Mouse (Mus musculus) brown adipose tissue, adult 24 weeks (tissue): ENCODE results near the gene Gsdma3. TPM values are rescaled to one million over a fixed set of nuclear protein-coding genes. Genes with fewer than 3 reads are reported as not detected.
"Not testable (repeated sequence)": the region's sequence is repeated elsewhere in the genome, so short reads cannot be mapped to it uniquely, and the experiment has no call there.

Experiments
- H3K27ac ChIP-seq: fragments of 200-500 bp; replicated peaks from 2 replicates; pipeline ENCODE4 v1.5.1; 2012; ENCODE audit warnings: low read depth, mild to moderate bottlenecking, low read length
- H3K4me1 ChIP-seq: fragments of 200-500 bp; 2 replicates; pipeline ENCODE4 v1.6.1; 2012; ENCODE audit warnings: low read length, mixed read lengths; ENCODE audit not compliant: control insufficient read depth, insufficient read depth, insufficient read length
- H3K4me3 ChIP-seq: fragments of 200-500 bp; 2 replicates; pipeline ENCODE4 v1.5.1; 2012; ENCODE audit warnings: low read depth, mild to moderate bottlenecking, low read length, moderate library complexity; ENCODE audit not compliant: insufficient read depth
- polyA plus RNA-seq: library from polyadenylated mRNA; stranded (reverse); fragments of >200 nt; gene quantifications from 2 replicates; pipeline ENCODE4 v1.2.4, GENCODE M21; 2012; ENCODE audit not compliant: missing spikeins, insufficient read depth, insufficient read length

Gene Gsdma3
- polyA plus RNA-seq, 1 experiment: not detected

GRCm38 (mm10) chr11:98620791-98621190 is 5.4 kb upstream of the Gsdma3 start:
- Histone ChIP-seq H3K4me3 (no peak overlapping the region), H3K4me1 (no peaks in the 10 kb centered on the region), H3K27ac (no peak overlapping the region)

- H3K4me3 ChIP-seq, H3K27ac ChIP-seq, H3K4me1 ChIP-seq: not testable (repeated sequence)
These were observed 2.2 kb upstream of the Gsdma3 start for GRCm38 (mm10) chr11:98623981-98624380.

- H3K4me3 ChIP-seq, H3K4me1 ChIP-seq, H3K27ac ChIP-seq: not testable (repeated sequence)
These were observed 1.8 kb upstream of the Gsdma3 start for GRCm38 (mm10) chr11:98624381-98624780.

- Histone ChIP-seq H3K27ac (no peak overlapping the region), H3K4me1 (no peaks in the 10 kb centered on the region)
These were observed 2.5 kb downstream of the Gsdma3 start for GRCm38 (mm10) chr11:98628706-98629105.

GRCm38 (mm10) chr11:98630646-98631045 is 4.5 kb downstream of the Gsdma3 start:
- H3K27ac ChIP-seq: no peak overlapping the region
- no peak overlapping the region for H3K4me3 ChIP-seq
- H3K4me1 ChIP-seq: no peaks in the 10 kb centered on the region

More at GRCm38 (mm10) chr11:98628706-98629105, 2.5 kb downstream of the Gsdma3 start:
- H3K4me3 ChIP-seq: no peak overlapping the region

GRCm38 (mm10) chr11:98635312-98635970 is 9.3 kb downstream of the Gsdma3 start:
- H3K4me1 ChIP-seq, H3K4me3 ChIP-seq, H3K27ac ChIP-seq: not testable (repeated sequence)

GRCm38 (mm10) chr11:98637501-98637900 is 11.3 kb downstream of the Gsdma3 start:
- Histone ChIP-seq H3K4me3 (no peak overlapping the region), H3K27ac (no peak overlapping the region), H3K4me1 (no peaks in the 10 kb centered on the region)

- H3K4me1 ChIP-seq: no peaks in the 10 kb centered on the region
- H3K27ac ChIP-seq: no peak overlapping the region
- no peak overlapping the region for H3K4me3 ChIP-seq
These were observed 13.9 kb downstream of the Gsdma3 start for GRCm38 (mm10) chr11:98640091-98640490.

- Histone ChIP-seq H3K4me3 (no peak overlapping the region), H3K27ac (no peak overlapping the region), H3K4me1 (no peaks in the 10 kb centered on the region)
These were observed 18.6 kb downstream of the Gsdma3 start for GRCm38 (mm10) chr11:98644757-98645156.

- Histone ChIP-seq H3K27ac (no peak overlapping the region), H3K4me1 (no peaks in the 10 kb centered on the region), H3K4me3 (no peak overlapping the region)
These were observed 19.8 kb downstream of the Gsdma3 start for GRCm38 (mm10) chr11:98645946-98646345.

- no peak within 1 kb of the TSS for H3K27ac ChIP-seq
These were observed 20.3 kb downstream of the Gsdma3 start, which contains the start of gene Gsdma2 for GRCm38 (mm10) chr11:98646459-98646858. Gsdma2 (plus strand) TSS chr11:98646759.

GRCm38 (mm10) chr11:98655076-98655475 is 28.9 kb downstream of the Gsdma3 start:
- not testable (repeated sequence) for H3K27ac ChIP-seq, H3K4me3 ChIP-seq, H3K4me1 ChIP-seq

More at GRCm38 (mm10) chr11:98646459-98646858, 20.3 kb downstream of the Gsdma3 start, which contains the start of gene Gsdma2:
- H3K4me1 ChIP-seq: no peaks in the 10 kb centered on the region
- no peak within 1 kb of the TSS for H3K4me3 ChIP-seq

- Histone ChIP-seq H3K4me3 (no peak overlapping the region), H3K27ac (no peak overlapping the region), H3K4me1 (no peaks in the 10 kb centered on the region)
These were observed 34.4 kb downstream of the Gsdma3 start for GRCm38 (mm10) chr11:98660517-98660916.

- Histone ChIP-seq H3K4me3 (no peak within 1 kb of the TSS), H3K27ac (no peak within 1 kb of the TSS), H3K4me1 (no peaks in the 10 kb centered on the region)
These were observed 37.9 kb downstream of the Gsdma3 start, which contains the start of gene Gsdma for GRCm38 (mm10) chr11:98664091-98664490. Gsdma (plus strand) TSS chr11:98664351.

- no peak overlapping the region for H3K27ac ChIP-seq
- H3K4me1 ChIP-seq: no peaks in the 10 kb centered on the region
- no peak overlapping the region for H3K4me3 ChIP-seq
These were observed 42.8 kb downstream of the Gsdma3 start for GRCm38 (mm10) chr11:98668984-98669383.

- H3K27ac ChIP-seq: no peak overlapping the region
- H3K4me3 ChIP-seq: no peak overlapping the region
- H3K4me1 ChIP-seq: no peaks in the 10 kb centered on the region
These were observed 45.2 kb downstream of the Gsdma3 start for GRCm38 (mm10) chr11:98671284-98671815.
